In the genomic region with DNA sequence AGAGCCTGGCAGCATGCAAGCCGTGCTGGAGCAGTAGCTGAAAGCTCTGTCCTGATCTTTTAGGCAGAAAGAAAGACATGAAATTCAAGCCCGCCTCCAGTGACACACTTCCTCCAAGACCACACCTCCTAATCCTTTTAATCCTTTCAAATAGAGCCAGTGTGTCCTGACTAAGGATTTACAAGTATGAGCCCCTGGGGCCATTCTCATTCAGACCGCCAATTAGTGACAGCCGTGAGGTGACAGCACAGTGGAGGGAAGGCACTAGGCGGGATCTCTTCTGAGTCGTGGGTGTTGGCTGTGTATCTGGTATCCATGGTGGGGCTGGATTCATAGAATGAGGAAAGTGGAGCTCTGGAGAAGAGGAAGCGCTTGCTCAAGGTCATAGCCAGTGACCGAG, we compare ENCODE assay signal across 18 mouse cellular contexts. TPM values are rescaled to one million over a fixed set of nuclear protein-coding genes. Genes with fewer than 3 reads are reported as not detected.
A peak's percentile ranks its signal among the peaks of the same experiment; 100 is the strongest.
DNase-seq lines count a peak whose midpoint lies in the region; ATAC-seq and TF ChIP-seq lines count a peak whose summit lies in the region.
"Had no signal": no experiment of that assay in that cellular context is flagged by ENCODE, and none has a peak within 500 bp of the region (broad histone marks: within the 10 kb centered on the region; RNA-seq: fewer than 3 reads in every experiment).

No protein-coding gene starts in this region.

- no peak for TF ChIP-seq RAD21 in MEL (IDR thresholded peaks at IDR 0.05; ENCODE audit: low read depth, low read length)

- no peaks in the 10 kb centered on the region for H3K36me3 ChIP-seq in heart, embryonic 15.5 days
- peaks cover 0 to 21% of the 10 kb centered on the region in 2 experiments; a peak in 2 of 4 replicates for H3K36me3 ChIP-seq in MEL (ENCODE audit: control insufficient read depth in 1 of 2, insufficient read depth in 2 of 2, low read length in 2 of 2)
- H3K36me3 ChIP-seq in liver, embryonic 11.5 days (ENCODE audit: control insufficient read depth, insufficient read depth, low read length), result no peaks in the 10 kb centered on the region
- H3K36me3 ChIP-seq in hindbrain, postnatal 0 days (ENCODE audit: insufficient read depth, low read length), result no peaks in the 10 kb centered on the region
- H3K36me3 ChIP-seq: forebrain, embryonic 15.5 days; hindbrain, embryonic 10.5 days; kidney, embryonic 15.5 days; midbrain, embryonic 10.5 days had no signal

- H3K9me3 ChIP-seq in heart, embryonic 15.5 days (replicated peaks), result no peaks in the 10 kb centered on the region
- no peaks in the 10 kb centered on the region for H3K9me3 ChIP-seq in MEL (replicated peaks; ENCODE audit: insufficient read depth, low read length)
- no peaks in the 10 kb centered on the region for H3K9me3 ChIP-seq in liver, embryonic 11.5 days (ENCODE audit: control insufficient read depth, low read length)
- no peaks in the 10 kb centered on the region for H3K9me3 ChIP-seq in hindbrain, postnatal 0 days (ENCODE audit: low read length)
- H3K9me3 ChIP-seq: forebrain, embryonic 15.5 days; G1E; hindbrain, embryonic 10.5 days; kidney, embryonic 15.5 days had no signal

- no peak overlapping the region for H3K4me2 ChIP-seq in heart, embryonic 15.5 days
- H3K4me2 ChIP-seq in liver, embryonic 11.5 days, result peak overlapping the region; percentile 56; the same call in 1 of the 2 replicates
- H3K4me2 ChIP-seq in hindbrain, postnatal 0 days (ENCODE audit: low read depth, low read length), result no peak overlapping the region
- H3K4me2 ChIP-seq: forebrain, embryonic 15.5 days; kidney, embryonic 15.5 days had no signal

- no peak for TF ChIP-seq EP300 in MEL (IDR thresholded peaks at IDR 0.05; ENCODE audit: low read depth in 1 of 2, low read length in 2 of 2)

- no peak for ATAC-seq in heart, embryonic 15.5 days (replicated peaks; ENCODE audit: insufficient number of reproducible peaks, insufficient read depth, low FRiP score, low read depth)
- no peak for ATAC-seq in liver, embryonic 11.5 days (replicated peaks; ENCODE audit: low FRiP score)
- no peak for ATAC-seq in hindbrain, postnatal 0 days
- ATAC-seq: forebrain, embryonic 15.5 days; inflammation-experienced regulatory T-cells, adult 6 months had no signal

- peaks cover 34% of the 10 kb centered on the region for H3K4me1 ChIP-seq in heart, embryonic 15.5 days (replicated peaks)
- peaks cover 15 to 32% of the 10 kb centered on the region in 2 experiments for H3K4me1 ChIP-seq in MEL (ENCODE audit: control insufficient read depth in 1 of 2, insufficient read depth in 2 of 2, low read length in 2 of 2)
- peaks cover 45% of the 10 kb centered on the region for H3K4me1 ChIP-seq in liver, embryonic 11.5 days (replicated peaks; ENCODE audit: control insufficient read depth, insufficient read depth, low read length)
- peaks cover 7% of the 10 kb centered on the region; the same call in 1 of the 2 replicates for H3K4me1 ChIP-seq in hindbrain, postnatal 0 days (ENCODE audit: insufficient read depth, low read length)
- H3K4me1 ChIP-seq: kidney, embryonic 15.5 days had no signal

- 87% methylated on average over 8 of the region's 8 CpGs for WGBS in heart, embryonic 15.5 days
- WGBS in liver, embryonic 11.5 days, result 87% methylated on average over 8 of the region's 8 CpGs
- WGBS in hindbrain, postnatal 0 days, result 87% methylated on average over 8 of the region's 8 CpGs

- no peaks in the 10 kb centered on the region for H3K27me3 ChIP-seq in heart, embryonic 15.5 days
- no peaks in the 10 kb centered on the region for H3K27me3 ChIP-seq in MEL (ENCODE audit: control insufficient read depth in 1 of 2, insufficient read depth in 2 of 2, low read length in 2 of 2)
- H3K27me3 ChIP-seq in liver, embryonic 11.5 days (replicated peaks; ENCODE audit: control insufficient read depth, insufficient read depth, low read length), result no peaks in the 10 kb centered on the region
- H3K27me3 ChIP-seq in hindbrain, postnatal 0 days (ENCODE audit: insufficient read depth, low read length), result no peaks in the 10 kb centered on the region
- H3K27me3 ChIP-seq: forebrain, embryonic 15.5 days; kidney, embryonic 15.5 days had no signal

- peak overlapping the region; percentile 92 for H3K27ac ChIP-seq in heart, embryonic 15.5 days
- H3K27ac ChIP-seq in MEL (ENCODE audit: control insufficient read depth, low read depth, low read length), result no peak overlapping the region
- H3K27ac ChIP-seq in liver, embryonic 11.5 days (ENCODE audit: low read depth, low read length), result peak overlapping the region; percentile 90
- no peak overlapping the region for H3K27ac ChIP-seq in hindbrain, postnatal 0 days
- H3K27ac ChIP-seq: forebrain, embryonic 15.5 days; hindbrain, embryonic 10.5 days; kidney, embryonic 15.5 days; midbrain, embryonic 10.5 days had no signal

- DNase-seq in heart, postnatal 36 days, result no peak
- DNase-seq in ES-CJ7 (ENCODE audit: low read depth, low spot score) (peak; percentile 37), MEL (ENCODE audit: low read depth, low spot score) (peak; percentile 36)
- DNase-seq in liver, embryonic 11.5 days (ENCODE audit: low spot score), result no peak
- no peak for DNase-seq in hindbrain, postnatal 0 days (ENCODE audit: low spot score)
- no peak for DNase-seq in urinary bladder, postnatal 36 days (ENCODE audit: low spot score in 2 of 2)
- no peak for DNase-seq in frontal cortex, postnatal 10 days (ENCODE audit: low spot score in 2 of 2)
- DNase-seq: adrenal gland, adult 2 months; cerebellum, adult 11 months; cerebellum, postnatal 25 days; lung, adult 18-20 months had no signal

- no peaks in the 10 kb centered on the region for H3K79me2 ChIP-seq in MEL (ENCODE audit: control insufficient read depth, insufficient read depth, low read length, poor library complexity)

- no peak for TF ChIP-seq POLR2A in MEL (IDR thresholded peaks at IDR 0.05; ENCODE audit: control insufficient read depth in 1 of 2, insufficient read depth in 1 of 2, low read depth in 1 of 2, low read length in 2 of 2, poor library complexity in 1 of 2)

- H3K4me3 ChIP-seq in heart, embryonic 15.5 days, result no peak overlapping the region
- no peak overlapping the region for H3K4me3 ChIP-seq in MEL (ENCODE audit: control insufficient read depth in 1 of 2, insufficient read depth in 1 of 2, low read depth in 2 of 2, low read length in 2 of 2)
- no peak overlapping the region for H3K4me3 ChIP-seq in liver, embryonic 11.5 days (ENCODE audit: low read depth, low read length)
- no peak overlapping the region for H3K4me3 ChIP-seq in hindbrain, postnatal 0 days (ENCODE audit: low read length)
- H3K4me3 ChIP-seq: forebrain, embryonic 15.5 days; hindbrain, embryonic 10.5 days; kidney, embryonic 15.5 days; midbrain, embryonic 10.5 days had no signal

- H3K9ac ChIP-seq in heart, embryonic 15.5 days, result no peak overlapping the region
- no peak overlapping the region for H3K9ac ChIP-seq in MEL (ENCODE audit: control insufficient read depth, low read depth, low read length, poor library complexity, severe bottlenecking)
- peak overlapping the region; percentile 46; the same call in 1 of the 2 replicates for H3K9ac ChIP-seq in liver, embryonic 11.5 days (ENCODE audit: low read depth, low read length)
- H3K9ac ChIP-seq in hindbrain, postnatal 0 days (replicated peaks; ENCODE audit: low read length), result no peak overlapping the region
- H3K9ac ChIP-seq: forebrain, embryonic 15.5 days; kidney, embryonic 15.5 days had no signal

- intact Hi-C loops in heart, postnatal 36 days (cut with DNase I), result loop anchor here (2.0 kb wide), 1 partner anchor 54 kb away; a partner anchor contains a TSS

- no peak for TF ChIP-seq CTCF in MEL (IDR thresholded peaks at IDR 0.05 in 2 of 3, conservative IDR thresholded peaks at IDR 0.05 in 1 of 3; ENCODE audit: control insufficient read depth in 1 of 3, insufficient read depth in 1 of 3, low read depth in 2 of 3, low read length in 3 of 3, poor library complexity in 1 of 3, severe bottlenecking in 1 of 3)
- no peak for TF ChIP-seq CTCF in hindbrain, postnatal 0 days (IDR thresholded peaks at IDR 0.05; ENCODE audit: low read depth)

TF ChIP-seq in MEL, 35 proteins besides CTCF, POLR2A, EP300 and RAD21:
- TF ChIP-seq UBTF (IDR thresholded peaks at IDR 0.05; ENCODE audit: borderline replicate concordance, insufficient read depth, low read depth, low read length) (no peak), POLR2AphosphoS5 (IDR thresholded peaks at IDR 0.05; ENCODE audit: borderline replicate concordance, low read depth, low read length) (no peak), CHD2 (IDR thresholded peaks at IDR 0.05; ENCODE audit: low read length) (no peak), POLR2AphosphoS2 (IDR thresholded peaks at IDR 0.05; ENCODE audit: low read length) (no peak), ETS1 (IDR thresholded peaks at IDR 0.05; ENCODE audit: low read depth, low read length) (no peak), KAT2A (conservative IDR thresholded peaks at IDR 0.05; ENCODE audit: low read depth, low read length) (no peak), E2F4 (IDR thresholded peaks at IDR 0.05; ENCODE audit: borderline replicate concordance, low read depth, low read length) (no peak), TCF12 (IDR thresholded peaks at IDR 0.05; ENCODE audit: low read depth, low read length) (no peak), SIN3A (IDR thresholded peaks at IDR 0.05; ENCODE audit: low read length) (no peak), MAFK (IDR thresholded peaks at IDR 0.05; ENCODE audit: borderline replicate concordance, low read depth, low read length) (no peak)
TF ChIP-seq in MEL: peak in this region for 0.

RNA-seq across cellular contexts. Expression of a gene that starts 54.0 kb away (rescaled TPM):
- 38.6 and 39.1 TPM in 2 replicates for polyA plus RNA-seq in heart, embryonic 15.5 days (2015; fragmentation: Nextera tagmentation; extraction: Ambion mirVana)
- 10 to 100 TPM; 50.9 to 51.7 TPM for total RNA-seq in heart, postnatal 36 days (2021)
- total RNA-seq in MEL (2012; rRNA removed), result 29.0 and 29.8 TPM in 2 replicates
- polyA plus RNA-seq in MEL (2012; ENCODE audit: insufficient read depth in 1 of 2, insufficient read length in 2 of 2, low read depth in 1 of 2, low replicate concordance in 2 of 2, missing spikeins in 1 of 2), result 10 to 100 TPM in 1 of 2 experiments, not detected in 1; 60.9 TPM
- 34.3 and 42.6 TPM in 2 replicates for polyA plus RNA-seq in liver, embryonic 11.5 days (2014; fragmentation: Nextera tagmentation; extraction: Ambion mirVana)
- total RNA-seq in hindbrain, postnatal 0 days (2014; rRNA removed), result 41.9 and 44.5 TPM in 2 replicates
- polyA plus RNA-seq in hindbrain, postnatal 0 days (2015; fragmentation: Nextera tagmentation; extraction: Ambion mirVana), result 47.7 and 51.5 TPM in 2 replicates

Comparison
In these comparisons a context has a peak if more than half of its experiments do, and no peak if none do; other contexts are left out.
1. H3K27ac ChIP-seq: peak in heart, embryonic 15.5 days (single experiment) and liver, embryonic 11.5 days (single experiment); none in MEL (single experiment) and hindbrain, postnatal 0 days (single experiment).
2. DNase-seq: peak in ES-CJ7 (single experiment) and MEL (single experiment); none in heart, postnatal 36 days (0 of 2), liver, embryonic 11.5 days (single experiment), hindbrain, postnatal 0 days (single experiment), urinary bladder, postnatal 36 days (0 of 2) and frontal cortex, postnatal 10 days (0 of 2).